Mouse (Mus musculus): Measurements from ENCODE around the gene Laptm4a.

The Laptm4a gene

GRCm38 (mm10) chr12:8921394-8922368, at the start of gene Laptm4a:
TSS of gene Laptm4a (plus strand) at chr12:8921664.
- peak; percentile 99 for DNase-seq

DNA sequence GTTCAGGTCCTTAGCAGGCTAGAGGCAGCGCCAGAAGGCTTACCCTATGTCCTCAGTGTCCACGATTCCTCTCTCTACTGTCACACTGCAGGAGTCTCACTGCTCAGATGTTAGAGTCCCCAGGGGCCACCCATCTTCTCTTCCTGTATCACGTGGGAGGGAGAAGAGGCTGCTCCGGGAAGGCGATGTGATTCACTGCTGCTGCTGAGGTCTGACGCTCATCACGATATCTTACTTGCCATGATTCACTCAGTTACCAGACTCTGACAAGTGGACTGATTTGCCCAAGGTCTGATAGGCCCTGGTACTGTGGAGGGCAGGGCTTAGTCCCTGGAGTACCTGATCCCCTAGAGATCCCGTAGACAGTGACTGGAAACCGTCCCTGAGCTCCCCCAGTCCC, 45.9 kb upstream of the Laptm4a start:
- DNase-seq, result no peak

- no peak for DNase-seq
Measured at GRCm38 (mm10) chr12:8876865-8877264, 44.6 kb upstream of the Laptm4a start.

DNA sequence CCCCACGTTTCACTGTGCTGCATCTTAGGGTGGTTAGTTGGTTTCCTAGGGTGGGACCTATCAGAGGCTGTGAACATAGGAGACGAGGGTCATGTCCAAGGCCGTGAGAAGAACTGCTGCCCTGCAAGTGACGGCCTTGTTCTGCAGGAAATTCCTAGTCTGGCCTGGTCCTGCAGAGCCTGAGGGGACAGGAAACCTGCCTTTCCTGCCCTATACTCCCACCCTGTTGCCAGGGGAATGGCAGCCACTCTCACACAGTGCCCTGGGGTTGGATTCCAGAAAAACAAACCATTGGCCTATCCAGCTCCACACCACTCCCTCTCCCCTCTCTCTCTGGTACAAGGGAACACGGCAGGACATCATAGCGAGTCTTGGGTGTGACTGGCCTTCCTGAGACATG, 44.1 kb upstream of the Laptm4a start:
- DNase-seq, result no peak

GRCm38 (mm10) chr12:8878752-8879151, 42.7 kb upstream of the Laptm4a start:
- DNase-seq, result no peak

DNA sequence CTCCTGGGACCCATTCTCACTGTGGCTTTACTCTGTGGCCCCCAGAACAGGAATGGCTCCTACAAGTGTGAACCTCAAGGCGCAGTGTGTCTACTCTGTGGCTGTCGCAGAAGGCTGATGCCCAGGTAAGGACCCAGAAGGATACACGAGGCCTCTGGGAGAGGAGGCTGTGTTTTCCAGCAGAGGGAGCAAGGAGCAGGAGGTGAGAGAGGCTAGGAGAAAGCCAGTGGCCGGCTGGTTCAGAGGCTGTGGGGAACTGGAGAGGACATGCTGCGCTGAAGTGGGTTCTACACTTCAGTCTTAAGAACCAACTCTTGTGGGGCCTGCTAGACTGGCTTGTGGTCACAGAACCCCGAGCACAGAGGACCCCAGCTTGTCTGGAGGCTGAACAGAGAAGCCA, 42.1 kb upstream of the Laptm4a start:
- no peak for DNase-seq

DNA sequence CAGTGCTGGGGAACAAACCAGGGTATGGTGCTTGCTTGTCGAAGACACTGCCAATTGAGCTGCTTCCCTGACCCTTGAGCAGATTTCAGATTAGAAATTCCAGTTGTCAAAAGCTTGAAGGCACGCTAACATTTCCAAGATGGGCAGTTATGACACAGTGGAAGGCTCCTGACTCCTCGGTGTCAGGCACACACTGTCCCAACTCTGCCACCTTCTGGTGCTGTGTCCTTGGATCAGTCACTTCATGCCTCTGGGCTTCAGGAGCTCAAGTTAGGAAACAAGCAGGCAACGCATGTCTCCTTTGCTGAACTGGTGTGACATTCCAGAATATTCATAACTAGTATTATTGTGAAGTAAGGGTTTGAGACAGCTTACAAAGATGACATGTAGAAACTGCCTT, 39.7 kb upstream of the Laptm4a start:
- DNase-seq, result no peak

DNA sequence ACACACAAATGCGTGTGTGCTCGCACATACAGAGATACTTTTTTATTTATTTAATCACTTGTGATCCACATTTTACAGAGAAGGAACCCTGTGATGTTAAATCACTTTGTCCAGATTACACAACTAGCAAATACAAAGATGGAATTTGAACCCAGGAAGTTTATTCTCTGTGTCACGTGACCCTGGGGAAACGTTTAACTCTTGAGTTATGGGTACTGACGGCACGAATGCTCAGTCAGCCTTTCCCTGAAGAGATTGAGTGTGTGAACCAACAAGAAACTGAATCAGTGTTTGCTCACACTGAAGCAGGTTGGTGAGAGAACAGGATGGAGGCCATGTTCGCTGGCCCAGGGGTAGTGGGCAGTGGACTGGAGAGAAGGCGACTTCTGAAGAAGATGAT, 39.1 kb upstream of the Laptm4a start:
- DNase-seq, result no peak

GRCm38 (mm10) chr12:8884426-8885145, 36.9 kb upstream of the Laptm4a start:
- peak; percentile 61 for DNase-seq

DNA sequence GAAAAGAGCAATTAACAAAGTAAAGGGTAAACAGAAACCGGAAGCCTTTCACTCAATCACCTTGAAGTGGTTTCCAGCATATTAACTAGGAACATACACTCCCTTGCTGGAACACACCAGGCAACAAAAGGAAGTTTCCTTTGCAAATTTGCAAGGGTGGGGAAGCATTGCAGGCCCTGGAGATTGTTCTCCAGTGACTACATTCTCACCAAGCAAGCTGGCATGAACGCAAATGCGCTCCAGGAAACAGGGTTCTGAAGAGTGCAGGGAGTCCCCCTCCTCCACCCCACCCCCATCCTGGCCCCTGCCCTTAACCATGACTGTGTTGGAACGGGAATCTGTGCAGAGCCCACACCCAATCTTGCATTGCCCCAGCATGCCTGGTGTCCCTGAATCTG, 36.3 kb upstream of the Laptm4a start:
- DNase-seq, result peak; percentile 20

- no peak for DNase-seq
Measured at GRCm38 (mm10) chr12:8885950-8886349, 35.5 kb upstream of the Laptm4a start.

DNA sequence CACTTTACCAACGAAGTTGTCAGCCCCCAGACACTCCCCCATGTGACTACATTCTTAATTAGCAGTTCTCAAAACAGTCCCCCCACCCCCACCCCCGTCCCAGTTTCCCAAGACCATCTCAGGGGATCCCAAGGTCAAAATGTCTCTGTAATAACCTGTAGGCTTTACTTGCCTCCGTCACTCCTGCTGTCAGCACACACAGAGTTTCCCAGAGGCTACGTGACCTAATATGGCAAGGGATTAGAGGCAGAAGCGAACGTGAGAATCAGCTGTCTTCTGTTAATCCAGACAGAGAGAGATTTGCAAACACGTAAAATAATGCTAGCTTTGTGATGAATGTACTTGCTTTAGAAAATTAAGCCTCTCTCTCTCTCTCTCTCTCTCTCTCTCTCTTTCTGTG, 33.0 kb upstream of the Laptm4a start:
- DNase-seq, result peak; percentile 36

- peak; percentile 80 for DNase-seq
Measured at GRCm38 (mm10) chr12:8889117-8889665, 32.3 kb upstream of the Laptm4a start.

DNA sequence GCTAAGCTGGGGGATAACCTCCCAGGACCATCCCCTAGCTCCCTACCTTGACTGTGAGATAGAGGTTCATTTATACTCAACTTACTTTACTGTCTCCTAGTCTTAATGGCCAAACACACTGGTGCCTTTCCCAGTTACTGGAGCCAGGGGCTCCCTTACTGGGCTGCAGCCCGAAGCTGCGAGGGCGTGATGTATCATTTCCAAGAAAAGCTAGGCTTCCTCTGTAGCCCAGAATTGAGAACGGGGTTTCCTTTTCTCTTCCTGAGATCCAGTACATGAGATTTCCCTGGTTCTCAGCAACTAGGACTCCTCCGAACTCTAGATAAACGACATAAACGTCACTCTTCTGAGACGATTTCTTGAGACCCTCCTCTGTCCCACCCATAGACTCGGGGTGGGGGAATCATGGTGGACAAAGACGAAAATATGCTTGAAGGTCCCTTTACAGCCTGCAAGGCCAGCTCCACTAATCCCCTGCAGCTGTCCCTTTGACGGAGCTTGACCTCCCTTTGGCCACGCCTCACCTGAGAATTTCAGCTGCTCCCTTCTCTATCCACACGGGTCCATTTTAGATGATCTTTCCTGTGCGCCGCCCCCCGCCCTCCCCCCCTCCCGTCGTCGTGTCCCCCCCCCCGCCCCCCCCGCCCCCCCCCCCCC, 28.5 kb upstream of the Laptm4a start:
- DNase-seq, result peak; percentile 37

GRCm38 (mm10) chr12:8897140-8897539, 24.3 kb upstream of the Laptm4a start:
- peak; percentile 59 for DNase-seq

- DNase-seq, result peak; percentile 28
Measured at GRCm38 (mm10) chr12:8898879-8899785, 22.3 kb upstream of the Laptm4a start.

DNA sequence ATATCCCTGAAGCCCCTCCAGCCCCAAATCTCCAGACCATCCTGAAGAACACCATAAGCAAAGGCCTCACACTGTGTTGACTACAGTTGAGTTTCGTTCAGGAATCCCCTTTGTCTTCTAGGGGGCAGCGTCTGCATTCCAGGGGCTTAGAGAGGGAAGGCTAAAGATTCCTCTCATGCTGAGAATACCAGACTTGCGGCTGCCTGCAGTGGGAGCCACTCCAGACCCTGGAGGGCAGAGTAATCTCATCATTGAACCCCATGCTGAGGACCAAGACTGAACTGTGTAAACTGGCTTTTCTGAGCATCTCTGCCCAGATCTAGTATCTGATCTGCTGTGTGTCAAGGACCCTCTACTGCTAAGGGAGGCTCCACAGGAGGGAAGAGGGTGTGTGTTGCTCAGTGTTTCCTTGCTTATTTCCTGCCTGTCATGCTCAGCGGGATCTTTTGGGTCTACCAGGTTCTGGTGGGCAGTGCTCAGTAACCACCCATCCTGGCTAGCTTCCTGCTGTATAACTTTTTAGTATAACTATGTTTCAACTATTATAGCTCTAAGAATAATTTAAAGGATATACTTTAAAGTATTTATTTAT, 21.3 kb upstream of the Laptm4a start:
- DNase-seq, result peak; percentile 55

DNA sequence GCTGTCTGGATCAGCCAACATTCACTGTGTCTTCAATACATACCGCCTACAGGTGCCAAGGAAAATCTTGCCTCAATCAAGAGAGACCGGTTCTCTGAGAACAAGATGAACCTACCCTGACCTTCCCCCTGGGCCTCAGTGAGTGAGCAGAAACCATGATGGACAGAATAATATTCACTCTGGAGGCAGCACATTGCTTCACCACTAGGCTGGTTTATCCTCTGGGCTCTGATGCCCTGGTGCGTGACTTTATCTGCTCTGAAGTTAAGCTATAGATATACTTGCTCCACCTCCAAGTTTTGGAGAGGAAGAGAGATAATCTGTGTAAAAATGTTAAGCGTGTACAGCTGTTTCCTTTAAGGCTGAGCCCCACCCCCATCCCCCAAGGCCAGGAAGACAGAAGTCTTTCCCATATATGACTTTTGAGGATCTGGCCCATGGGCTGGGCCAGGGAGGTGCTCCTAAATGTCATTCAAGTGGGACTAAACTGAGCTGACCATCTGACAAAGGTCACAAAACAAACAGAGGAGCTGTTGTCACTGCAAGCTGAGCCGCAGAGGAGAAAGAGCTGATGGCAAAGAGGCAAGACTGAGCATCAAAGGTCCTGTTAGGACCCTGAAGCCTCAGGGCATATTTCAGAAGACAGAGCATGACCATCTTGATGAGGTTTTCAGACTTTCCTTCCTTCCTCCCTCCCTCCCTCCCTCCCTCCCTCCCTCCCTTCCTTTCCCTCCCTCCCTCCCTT, 20.4 kb upstream of the Laptm4a start:
- peak; percentile 53 for DNase-seq

GRCm38 (mm10) chr12:8901934-8902333, 19.5 kb upstream of the Laptm4a start:
- DNase-seq, result peak; percentile 42

DNA sequence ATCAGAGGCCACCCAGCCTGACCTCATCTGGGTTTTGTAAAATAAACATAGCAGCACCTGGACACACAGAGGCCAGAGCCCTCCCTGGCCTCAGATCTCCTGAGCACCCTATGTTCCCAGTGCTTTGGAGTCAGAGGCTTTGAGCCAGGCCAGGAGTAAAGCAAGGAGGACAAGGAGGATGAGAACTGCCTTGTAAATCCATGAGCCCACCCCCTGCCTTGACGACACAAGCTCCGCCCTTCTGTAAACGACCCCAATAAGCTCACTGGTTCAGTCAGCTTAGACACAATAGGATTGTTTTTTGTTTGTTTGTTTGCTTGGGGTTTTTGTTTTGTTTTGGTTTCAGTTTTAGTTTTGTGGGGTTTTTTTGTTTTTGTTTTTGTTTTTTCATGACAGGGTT, 19.0 kb upstream of the Laptm4a start:
- peak; percentile 45 for DNase-seq

All from embryo, embryonic 11 days (tissue).